Mouse (Mus musculus) kidney, adult 11 months (tissue): ENCODE measurements at regions not wholly inside any gene's neighbourhood (a gene's known extent, or its start where the extent isn't known, plus 50 kb on each side); places are given as distances from the start of the nearest gene placed in this dataset.

Experiments used
- DNase-seq: peaks from one replicate; pipeline ENCODE4 v3.0.0; 2022

GRCm38 (mm10) chr16:5672871-5673270, 212.3 kb upstream of the Rbfox1 start:
- DNase-seq, result no peak

GRCm38 (mm10) chr16:5668403-5668967, 216.7 kb upstream of the Rbfox1 start:
- DNase-seq, result no peak

- peak; percentile 45 for DNase-seq
These were observed 223.2 kb upstream of the Rbfox1 start for GRCm38 (mm10) chr16:5661918-5662317.

- DNase-seq, result no peak
These were observed 233.6 kb upstream of the Rbfox1 start for GRCm38 (mm10) chr16:5651551-5651950.

GRCm38 (mm10) chr16:5651002-5651401, 234.2 kb upstream of the Rbfox1 start:
- no peak for DNase-seq

- no peak for DNase-seq
These were observed 245.2 kb upstream of the Rbfox1 start for GRCm38 (mm10) chr16:5639956-5640355.

GRCm38 (mm10) chr16:5629996-5630395, 255.2 kb upstream of the Rbfox1 start:
- no peak for DNase-seq

GRCm38 (mm10) chr16:5627910-5628309, 257.2 kb upstream of the Rbfox1 start:
- DNase-seq, result no peak

GRCm38 (mm10) chr16:5627117-5627909, 257.8 kb upstream of the Rbfox1 start:
- DNase-seq, result no peak

- no peak for DNase-seq
These were observed 260.0 kb upstream of the Rbfox1 start for GRCm38 (mm10) chr16:5625159-5625558.

GRCm38 (mm10) chr16:5620566-5620965, 264.6 kb upstream of the Rbfox1 start:
- DNase-seq, result peak; percentile 11

- no peak for DNase-seq
These were observed 268.8 kb upstream of the Rbfox1 start for GRCm38 (mm10) chr16:5616356-5616755.

GRCm38 (mm10) chr16:5595359-5595758, 289.8 kb upstream of the Rbfox1 start:
- no peak for DNase-seq

- DNase-seq, result no peak
These were observed 306.8 kb upstream of the Rbfox1 start for GRCm38 (mm10) chr16:5578333-5578732.

- DNase-seq, result no peak
These were observed 312.4 kb upstream of the Rbfox1 start for GRCm38 (mm10) chr16:5572780-5573179.

GRCm38 (mm10) chr16:5570619-5571018, 314.5 kb upstream of the Rbfox1 start:
- DNase-seq, result no peak

- no peak for DNase-seq
These were observed 313.3 kb upstream of the Eef2kmt start for GRCm38 (mm10) chr16:5569101-5569500.

GRCm38 (mm10) chr16:5549026-5549425, 293.2 kb upstream of the Eef2kmt start:
- DNase-seq, result no peak

- DNase-seq, result no peak
These were observed 292.8 kb upstream of the Eef2kmt start for GRCm38 (mm10) chr16:5548602-5549001.

GRCm38 (mm10) chr16:5546808-5547207, 291.0 kb upstream of the Eef2kmt start:
- DNase-seq, result no peak

GRCm38 (mm10) chr16:5545801-5546200, 290.0 kb upstream of the Eef2kmt start:
- DNase-seq, result no peak

- no peak for DNase-seq
These were observed 288.7 kb upstream of the Eef2kmt start for GRCm38 (mm10) chr16:5544436-5544835.

GRCm38 (mm10) chr16:5538836-5539510, 283.2 kb upstream of the Eef2kmt start:
- DNase-seq, result no peak
